Mouse (Mus musculus) lung, adult 18-20 months (tissue): ENCODE data around the gene Gm10378.
"Not testable (repeated sequence)": the region's sequence is repeated elsewhere in the genome, so short reads cannot be mapped to it uniquely, and the experiment has no call there.

Experiments
- DNase-seq, 2 experiments: peaks; one replicate each; pipeline ENCODE4 v3.0.0; 2022; ENCODE audit warnings: mixed read lengths in 2 of 2

The Gm10378 gene

DNA sequence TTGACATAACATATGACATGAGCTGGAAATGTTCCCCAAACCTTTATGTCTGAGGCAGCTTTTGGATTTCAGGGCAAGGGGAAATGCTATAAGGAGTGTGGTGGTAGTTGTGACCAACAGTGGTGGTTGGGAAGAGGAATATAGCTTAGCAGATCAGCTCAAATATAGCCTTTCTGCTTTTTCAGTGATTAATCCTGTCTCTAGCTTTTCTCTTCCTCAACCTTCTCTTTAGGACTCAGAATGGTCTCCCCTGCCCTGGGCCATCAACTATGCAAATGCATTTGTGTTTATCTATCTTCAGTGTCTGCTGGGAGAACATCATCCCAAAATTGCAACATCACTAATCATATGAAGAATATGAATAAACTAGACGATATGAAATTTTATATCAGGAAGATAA, at the start of gene Gm10378:
Gene Gm10378 (plus strand): TSS at position 301 of the 400 bp plus-strand sequence.
- not testable (repeated sequence) for DNase-seq

DNA sequence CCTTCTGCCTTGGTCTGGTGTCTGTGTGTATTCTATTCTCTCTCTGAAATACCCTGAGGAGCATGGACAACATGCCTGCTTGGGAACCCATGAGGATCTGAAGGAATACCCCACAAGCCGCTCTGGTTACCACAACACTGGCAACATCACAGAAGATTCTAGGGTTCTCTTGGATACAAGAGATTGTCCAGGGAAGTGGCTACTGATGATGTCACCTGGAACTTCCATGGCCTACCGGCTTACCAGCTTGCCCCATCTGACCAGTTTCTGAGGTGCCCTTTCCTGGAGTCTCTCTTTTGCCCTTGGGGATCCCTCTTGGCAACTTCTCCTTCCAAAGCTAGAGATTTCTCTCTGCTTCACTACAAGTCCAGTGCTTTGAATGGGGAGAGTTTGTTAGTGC, 13.9 kb upstream of the Gm10378 start, which contains the start of gene Gm3633:
Gene Gm3633 (minus strand): TSS at position 101 of the 400 bp plus-strand sequence.
- DNase-seq, result not testable (repeated sequence)
